Mouse (Mus musculus) brain, embryonic 18.5 days (tissue): ENCODE data around the gene Vps51.

Source experiments
- DNase-seq: peaks from one replicate; pipeline ENCODE4 v3.0.0-alpha.2; 2012; ENCODE audit warnings: low read depth, low spot score

Vps51 gene

DNA sequence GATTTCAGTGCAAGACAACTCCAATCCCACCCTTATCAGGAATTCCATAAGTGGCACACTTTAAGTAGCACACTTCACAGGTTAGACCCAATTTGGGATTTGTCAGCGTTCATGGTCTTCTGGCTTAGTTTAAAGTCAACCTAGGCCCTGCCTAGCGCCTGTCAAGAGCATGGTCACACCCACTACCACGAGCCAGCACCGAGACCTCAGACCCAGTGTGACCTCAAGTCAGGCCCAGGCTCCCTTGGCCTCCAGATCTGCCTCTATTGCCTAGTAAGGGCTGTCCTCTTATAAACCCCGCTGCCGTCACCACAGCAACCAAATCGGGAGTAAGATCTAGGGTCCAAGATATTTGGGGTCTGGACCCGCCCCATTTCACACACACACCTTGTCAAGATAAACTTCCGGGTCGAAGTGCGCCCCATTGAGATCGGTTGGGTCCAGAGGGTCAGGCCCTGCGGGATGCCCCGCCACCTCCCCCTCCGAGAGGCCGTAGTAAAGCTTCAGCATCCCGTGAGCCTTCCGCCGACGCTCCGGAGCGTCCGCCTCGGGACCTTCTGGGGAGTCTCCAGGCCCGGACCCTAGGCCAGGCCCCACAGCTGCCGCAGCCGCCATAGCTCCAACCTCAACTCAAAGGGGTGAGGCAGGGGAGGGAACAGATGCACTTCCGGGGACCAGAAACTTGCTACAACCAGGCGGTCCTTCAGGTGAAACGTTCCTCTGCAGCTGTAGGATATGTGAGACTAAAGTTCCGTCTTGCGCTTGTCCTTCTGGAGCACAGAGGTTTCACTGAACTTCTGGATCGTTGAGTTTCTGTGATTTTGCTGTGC is at the start of gene Vps51:
Vps51 (minus strand) TSS at position 668 of the 830 bp plus-strand sequence.
- DNase-seq: peak; percentile 88

DNA sequence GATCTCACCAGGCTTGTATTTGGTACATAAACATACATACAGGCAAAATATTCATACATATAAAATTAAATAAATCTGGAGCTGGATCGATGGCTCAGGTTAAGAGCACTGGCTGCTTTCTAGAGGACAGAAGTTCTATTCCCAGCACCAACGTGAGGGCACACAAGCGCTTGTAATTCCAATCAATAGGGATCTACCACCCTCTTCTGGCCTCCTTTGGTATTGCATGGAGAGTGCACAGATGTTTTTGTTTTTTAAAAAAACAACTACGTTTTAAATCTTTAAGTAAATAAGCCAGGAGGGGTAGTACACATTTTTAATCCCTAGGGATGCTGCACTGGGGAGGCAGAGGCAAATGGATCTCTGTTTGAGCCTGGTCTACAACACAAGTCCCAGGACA is 49.3 kb upstream of the Vps51 start:
- no peak for DNase-seq

- DNase-seq: no peak
These were observed 47.9 kb upstream of the Vps51 start for GRCm38 (mm10) chr19:6124898-6125297.

GRCm38 (mm10) chr19:6123330-6123729 is 46.3 kb upstream of the Vps51 start:
- no peak for DNase-seq

DNA sequence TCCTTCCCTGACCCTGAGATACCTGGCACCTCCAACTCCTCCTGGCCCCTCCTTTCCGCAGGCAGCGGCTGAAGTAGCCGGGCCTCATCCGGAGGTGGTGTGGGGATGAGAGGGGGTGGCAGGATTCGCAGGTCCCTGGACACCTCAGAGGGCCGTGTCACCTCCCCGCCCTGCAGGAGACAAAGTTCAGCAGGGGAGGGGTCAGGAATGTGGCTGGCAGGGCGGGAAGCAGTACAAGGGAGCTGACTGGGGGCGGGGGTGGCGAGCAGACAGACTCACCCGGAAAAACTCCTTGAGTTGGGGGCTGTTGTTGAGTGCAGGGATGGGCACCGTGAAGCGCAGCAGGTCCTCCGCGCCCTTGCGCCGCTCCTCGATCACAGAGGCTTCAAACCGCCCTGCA is 44.7 kb upstream of the Vps51 start:
- DNase-seq: no peak

DNA sequence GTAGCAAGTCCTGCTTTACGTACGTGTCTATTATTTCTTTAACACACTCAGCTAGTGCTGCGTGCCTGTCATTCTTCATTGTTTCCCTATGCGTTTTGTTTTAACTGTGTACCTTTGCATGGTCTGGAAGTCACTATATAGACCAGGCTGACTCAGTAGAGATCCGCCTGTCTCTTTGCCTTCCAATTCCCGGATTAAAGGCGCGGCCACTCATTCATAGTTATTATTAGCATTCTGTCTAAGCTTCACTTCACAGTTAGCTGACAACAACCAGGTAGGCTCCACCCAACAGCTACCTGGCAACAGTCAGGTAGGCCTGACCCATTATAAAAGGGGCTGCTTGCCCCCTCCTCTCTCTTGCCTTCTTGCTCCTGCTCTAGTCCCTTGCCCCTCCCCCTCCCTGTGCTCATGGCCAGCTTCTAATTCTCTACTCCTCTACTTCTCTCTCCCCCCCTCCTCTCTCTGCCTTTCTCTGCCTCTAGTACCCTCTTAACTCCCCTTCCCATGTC is 41.7 kb upstream of the Vps51 start:
- no peak for DNase-seq

- DNase-seq: peak; percentile 91
These were observed 41.1 kb upstream of the Vps51 start, which contains the start of gene Sac3d1 for GRCm38 (mm10) chr19:6117986-6118676. Gene Sac3d1, minus strand, starts transcription at chr19:6118650.

- no peak for DNase-seq
These were observed 40.4 kb upstream of the Vps51 start for GRCm38 (mm10) chr19:6117346-6117985.

GRCm38 (mm10) chr19:6116113-6116850 is 39.3 kb upstream of the Vps51 start:
- DNase-seq: no peak

GRCm38 (mm10) chr19:6113116-6113515 is 36.1 kb upstream of the Vps51 start:
- no peak for DNase-seq

GRCm38 (mm10) chr19:6105586-6105985 is 28.6 kb upstream of the Vps51 start, which contains the start of gene Naaladl1:
Gene Naaladl1, plus strand, starts transcription at chr19:6105782.
- DNase-seq: no peak

GRCm38 (mm10) chr19:6104476-6104875 is 27.4 kb upstream of the Vps51 start:
- DNase-seq: no peak

GRCm38 (mm10) chr19:6102169-6102853 is 25.3 kb upstream of the Vps51 start:
- no peak for DNase-seq

DNA sequence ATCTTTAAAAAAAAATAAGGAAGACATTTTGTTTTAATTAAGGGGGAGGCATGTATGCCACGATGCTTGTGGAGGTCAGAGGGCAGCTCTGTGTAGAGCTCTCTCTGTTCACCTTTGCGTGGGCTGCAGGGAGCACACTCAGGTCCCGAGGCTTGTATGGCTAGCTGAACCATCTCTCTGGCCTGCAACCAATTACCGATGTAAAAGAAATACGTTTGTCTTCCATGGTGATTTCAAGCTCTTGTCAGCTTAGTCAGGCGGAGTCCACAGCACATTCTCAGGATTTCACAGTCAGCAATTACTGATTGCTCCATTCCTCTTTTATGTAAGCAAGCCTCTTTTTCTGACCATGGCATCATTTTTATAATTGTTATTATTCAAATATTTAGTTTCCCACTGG is 24.2 kb upstream of the Vps51 start:
- no peak for DNase-seq

- DNase-seq: no peak
These were observed 20.8 kb upstream of the Vps51 start for GRCm38 (mm10) chr19:6097847-6098246.

GRCm38 (mm10) chr19:6094119-6094518 is 17.1 kb upstream of the Vps51 start, which contains the start of gene AC131692.1:
Gene AC131692.1, plus strand, starts transcription at chr19:6094419.
- no peak for DNase-seq

GRCm38 (mm10) chr19:6088841-6089240 is 11.8 kb upstream of the Vps51 start:
- DNase-seq: no peak

GRCm38 (mm10) chr19:6085417-6085879 is 8.4 kb upstream of the Vps51 start:
- no peak for DNase-seq

DNA sequence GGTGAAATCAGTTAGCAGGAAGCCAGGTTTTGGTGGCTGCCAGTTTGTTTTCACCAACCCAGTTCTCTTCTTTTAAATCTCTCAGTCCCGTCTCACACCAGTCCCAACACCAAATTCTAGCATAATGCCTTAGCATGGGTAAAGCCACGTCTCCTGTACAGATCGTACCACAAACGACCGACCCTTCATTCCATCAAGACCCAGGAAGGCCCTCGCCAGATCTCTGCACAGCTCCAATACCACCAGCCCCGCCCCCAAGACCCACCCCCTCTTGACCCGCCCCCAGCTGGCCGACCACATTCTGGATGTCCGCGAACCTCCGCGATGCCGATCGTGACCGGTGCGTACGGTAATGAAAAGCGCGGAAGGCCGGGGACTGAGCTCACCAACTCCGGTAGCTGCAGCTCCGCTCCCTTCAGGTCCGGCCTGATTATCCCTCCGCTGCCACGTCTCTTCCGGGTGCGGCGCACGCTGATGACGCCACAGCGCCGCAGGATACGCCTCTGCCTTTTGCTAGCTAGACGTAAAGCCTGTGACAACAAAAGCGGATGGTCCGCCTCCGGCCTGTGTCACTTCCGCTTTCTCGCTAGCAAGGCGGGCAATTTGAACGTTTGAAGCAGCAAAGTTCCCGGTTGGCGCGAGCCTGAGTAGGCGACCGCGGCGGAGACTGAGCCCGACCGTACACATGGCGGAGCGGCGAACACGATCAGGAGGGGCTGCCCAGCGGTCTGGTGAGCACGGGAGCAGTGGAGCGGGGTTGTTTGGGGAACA is 7.6 kb upstream of the Vps51 start, which contains the start of the genes Zfpl1 and Cdca5:
Zfpl1 (minus strand) TSS at position 479 of the 771 bp plus-strand sequence.
Cdca5 (plus strand) TSS at position 506 of the 771 bp plus-strand sequence.
- peak; percentile 97 for DNase-seq

GRCm38 (mm10) chr19:6082156-6082555 is 5.1 kb upstream of the Vps51 start, which contains the start of gene Gm28374:
Gene Gm28374, minus strand, starts transcription at chr19:6082256.
- no peak for DNase-seq
